Mouse (Mus musculus): ENCODE results near the gene Trdmt1.

DNA sequence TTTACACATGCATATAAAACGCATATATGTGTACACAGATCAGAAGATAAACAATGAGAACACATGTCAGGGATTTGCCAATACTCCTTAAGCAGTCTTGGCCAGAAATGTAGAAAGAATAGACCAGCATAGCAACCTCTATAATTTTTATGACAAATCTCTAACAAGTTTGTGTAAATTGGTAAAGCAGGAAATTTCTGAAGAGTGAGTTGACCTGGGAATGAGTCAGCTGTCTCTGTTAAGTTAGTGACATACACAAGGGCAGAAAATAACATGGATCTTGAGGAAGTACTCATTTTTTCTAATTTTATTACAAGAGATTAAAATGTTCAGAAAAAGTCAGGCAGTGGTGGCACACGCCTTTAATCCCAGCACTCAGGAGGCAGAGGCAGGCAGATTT is 18.3 kb downstream of the Trdmt1 start:
- no peak for TF ChIP-seq CTCF (IDR thresholded peaks at IDR 0.05; ENCODE audit: low read depth)
- no peak for TF ChIP-seq EP300 (IDR thresholded peaks at IDR 0.05; ENCODE audit: low read depth)
